Mouse (Mus musculus) hindbrain, embryonic 13.5 days (tissue): ENCODE measurements around the gene Zfp275. TPM values are rescaled to one million over a fixed set of nuclear protein-coding genes. Genes with fewer than 3 reads are reported as not detected.
"Not testable (repeated sequence)": the region's sequence is repeated elsewhere in the genome, so short reads cannot be mapped to it uniquely, and the experiment has no call there.

Experiments used
- ATAC-seq: fragments of 200-750 bp; cut with Nextera tagmentation; 2 replicates; pipeline ENCODE4 v1.8.0; 2017; ENCODE audit warnings: moderate TSS enrichment; ENCODE audit not compliant: low FRiP score
- H3K27ac ChIP-seq: fragments of 300-500 bp; sonication (generic); 2 replicates; pipeline ENCODE4 v1.5.1; 2015; ENCODE audit warnings: inconsistent platforms, mild to moderate bottlenecking, moderate library complexity
- H3K27me3 ChIP-seq: fragments of 300-500 bp; sonication (generic); 2 replicates; pipeline ENCODE4 v1.6.1; 2015; ENCODE audit warnings: mild to moderate bottlenecking, inconsistent platforms
- H3K36me3 ChIP-seq: fragments of 300-500 bp; sonication (generic); 2 replicates; pipeline ENCODE4 v1.6.1; 2015; ENCODE audit warnings: mild to moderate bottlenecking, inconsistent platforms
- H3K4me1 ChIP-seq: fragments of 300-500 bp; sonication (generic); replicated peaks from 2 replicates; pipeline ENCODE4 v1.6.1; 2015; ENCODE audit warnings: inconsistent platforms
- H3K4me2 ChIP-seq: fragments of 300-500 bp; sonication (generic); 2 replicates; pipeline ENCODE4 v1.6.1; 2015; ENCODE audit warnings: inconsistent platforms, mild to moderate bottlenecking, moderate library complexity
- H3K4me3 ChIP-seq: fragments of 300-500 bp; sonication (generic); 2 replicates; pipeline ENCODE4 v1.5.1; 2015; ENCODE audit warnings: mild to moderate bottlenecking, inconsistent platforms
- H3K9ac ChIP-seq: fragments of 300-500 bp; sonication (generic); 2 replicates; pipeline ENCODE4 v1.6.1; 2015; ENCODE audit warnings: mild to moderate bottlenecking, inconsistent platforms
- H3K9me3 ChIP-seq: fragments of 300-500 bp; sonication (generic); 2 replicates; pipeline ENCODE4 v1.6.1; 2016; ENCODE audit warnings: inconsistent platforms
- WGBS: fragments of 180-500 bp; shearing (Covaris S2); methylation state at CpG from one replicate; pipeline ENCODE4 v1.1.7; 2015; 5-methylcytosine and 5-hydroxymethylcytosine counted together
- polyA plus RNA-seq: library from polyadenylated mRNA; unstranded; fragments of >200 nt; fragmentation: Nextera tagmentation; extraction: Ambion mirVana; gene quantifications from 2 replicates; pipeline ENCODE4 v1.2.1, GENCODE M21; 2015

Zfp275 gene
- polyA plus RNA-seq: 10.6 and 10.9 TPM in 2 replicates

DNA sequence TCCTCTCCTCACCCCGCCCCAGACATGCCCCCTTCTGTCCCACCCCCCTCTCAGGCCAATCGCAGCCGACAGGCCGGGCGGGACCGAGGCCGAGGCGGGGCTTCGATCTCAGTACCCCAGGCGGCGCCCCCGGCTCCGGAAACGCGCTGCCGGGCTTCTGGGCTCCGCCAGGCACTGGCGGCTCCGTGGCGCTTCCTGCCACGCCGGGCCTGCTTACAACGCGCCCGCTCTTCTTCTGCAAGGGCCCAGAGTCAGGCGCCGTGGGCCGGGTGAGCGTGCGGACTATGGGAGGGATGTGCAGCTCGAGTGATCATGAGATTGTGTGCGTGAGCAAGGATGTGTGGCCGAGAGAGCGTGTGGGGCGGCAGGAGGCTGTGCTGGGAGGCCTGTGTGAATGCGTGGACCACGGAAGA lies at the start of gene Zfp275:
Gene Zfp275 (plus strand): TSS at position 139 of the 413 bp plus-strand sequence.
- WGBS: 30% methylated on average over 37 of the region's 37 CpGs
- H3K4me3 ChIP-seq: peak within 1 kb of the TSS; percentile 56
- peak within 1 kb of the TSS; percentile 75 for H3K27ac ChIP-seq
- no peaks in the 10 kb centered on the region for H3K27me3 ChIP-seq
- H3K9ac ChIP-seq: peak within 1 kb of the TSS; percentile 77
- ATAC-seq: peak; percentile 96
- H3K9me3 ChIP-seq: no peaks in the 10 kb centered on the region
- no peaks in the 10 kb centered on the region for H3K36me3 ChIP-seq
- H3K4me2 ChIP-seq: peak within 1 kb of the TSS; percentile 64
- peaks cover 15% of the 10 kb centered on the region for H3K4me1 ChIP-seq

DNA sequence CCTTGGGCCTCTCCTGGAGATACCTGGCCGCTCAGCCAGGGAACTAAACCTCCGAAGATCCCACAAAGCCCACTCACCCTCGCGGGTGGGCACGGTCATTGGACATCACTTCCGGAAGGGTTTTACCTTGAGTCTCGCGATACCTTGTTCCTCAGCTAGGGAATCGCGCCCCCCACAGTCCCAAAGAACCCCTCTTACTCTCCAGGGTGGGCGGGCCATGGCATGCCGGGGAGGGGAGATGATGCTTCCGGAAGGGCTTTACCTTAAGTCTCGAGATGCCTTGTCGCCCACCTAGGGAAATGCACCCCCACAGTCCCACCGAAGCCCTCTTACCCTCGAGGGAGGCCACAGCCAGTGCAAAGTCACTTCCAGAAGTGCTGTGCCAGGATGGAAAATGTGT lies 49.5 kb upstream of the Zfp275 start, which contains the start of the genes Xlr5a and Xlr5c:
Gene Xlr5a (minus strand): TSS at position 101 of the 400 bp plus-strand sequence.
Gene Xlr5c (minus strand): TSS at position 101 of the 400 bp plus-strand sequence.
- not testable (repeated sequence) for H3K36me3 ChIP-seq, H3K9ac ChIP-seq, ATAC-seq, H3K9me3 ChIP-seq, H3K4me2 ChIP-seq, H3K4me1 ChIP-seq, H3K27ac ChIP-seq, H3K4me3 ChIP-seq, H3K27me3 ChIP-seq
- 94% methylated on average over 15 of the region's 17 CpGs for WGBS

DNA sequence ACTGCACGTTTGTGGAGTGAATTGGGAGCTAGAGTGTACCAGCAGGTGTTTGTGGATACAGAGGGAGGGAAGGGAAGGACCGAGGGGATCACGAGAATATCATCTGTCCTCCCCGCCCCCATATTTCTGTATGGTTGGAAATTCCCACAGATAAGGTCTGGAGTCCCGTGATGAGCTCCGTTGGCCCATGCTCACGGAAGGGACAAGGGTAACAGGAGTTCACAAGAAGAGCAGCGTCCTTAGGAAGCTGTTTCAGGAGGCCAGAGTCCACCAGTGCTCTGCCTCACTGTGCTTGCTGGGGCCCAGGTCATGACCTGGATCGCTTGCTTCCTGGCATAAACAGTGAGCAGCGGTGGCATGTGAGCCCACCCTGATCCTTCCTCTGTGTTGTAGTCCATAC lies 46.7 kb upstream of the Zfp275 start:
- not testable (repeated sequence) for H3K4me3 ChIP-seq, ATAC-seq, H3K4me1 ChIP-seq, H3K9ac ChIP-seq, H3K4me2 ChIP-seq, H3K9me3 ChIP-seq, H3K27ac ChIP-seq, H3K36me3 ChIP-seq, H3K27me3 ChIP-seq
- 75% methylated on average over 8 of the region's 10 CpGs for WGBS

DNA sequence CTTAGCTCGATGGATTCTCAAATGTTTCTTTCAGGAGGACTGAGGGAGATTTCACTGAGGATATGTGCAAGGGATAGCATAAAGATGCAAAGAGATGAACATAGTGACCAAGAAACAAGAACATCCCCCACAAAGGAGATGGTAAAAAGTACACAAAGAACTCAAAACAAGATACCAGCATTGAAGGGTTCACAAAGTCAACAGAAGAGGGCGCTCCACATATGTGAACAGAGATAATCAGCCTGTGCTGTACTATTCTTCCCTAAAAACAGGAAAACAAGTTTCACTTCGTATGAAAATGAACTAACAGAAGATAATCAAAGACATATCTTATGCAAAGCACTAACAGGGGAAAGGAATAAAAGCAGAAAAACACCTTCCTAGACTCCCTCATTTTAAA lies 29.9 kb upstream of the Zfp275 start:
- H3K9me3 ChIP-seq: no peaks in the 10 kb centered on the region
- no peak for ATAC-seq
- H3K4me1 ChIP-seq: no peaks in the 10 kb centered on the region
- H3K9ac ChIP-seq: no peak overlapping the region
- H3K4me3 ChIP-seq: no peak overlapping the region
- no peaks in the 10 kb centered on the region for H3K36me3 ChIP-seq
- H3K4me2 ChIP-seq: no peak overlapping the region
- H3K27ac ChIP-seq: no peak overlapping the region
- H3K27me3 ChIP-seq: no peaks in the 10 kb centered on the region
- WGBS: 44% methylated on average over 3 of the region's 3 CpGs

DNA sequence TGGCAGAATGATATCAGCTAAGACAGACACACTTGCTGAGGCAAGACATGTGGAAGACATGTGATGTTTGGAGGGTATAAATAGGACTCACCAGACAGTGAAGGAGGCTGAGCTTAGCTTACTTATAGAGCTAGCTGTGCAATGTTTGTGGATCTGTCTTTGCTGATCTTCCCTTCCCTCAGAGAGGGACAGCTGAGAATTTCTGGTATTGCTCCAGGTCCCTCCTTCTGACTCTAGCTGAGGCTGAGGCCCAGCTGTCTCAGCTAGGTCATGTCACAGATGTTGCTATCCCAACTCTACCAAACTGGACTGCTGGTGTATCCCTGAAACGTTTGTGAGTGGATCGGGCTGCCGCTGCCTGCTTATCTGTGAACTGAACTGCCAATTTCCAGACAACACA lies 21.4 kb upstream of the Zfp275 start:
- no peak for ATAC-seq
- H3K9ac ChIP-seq: no peak overlapping the region

DNA sequence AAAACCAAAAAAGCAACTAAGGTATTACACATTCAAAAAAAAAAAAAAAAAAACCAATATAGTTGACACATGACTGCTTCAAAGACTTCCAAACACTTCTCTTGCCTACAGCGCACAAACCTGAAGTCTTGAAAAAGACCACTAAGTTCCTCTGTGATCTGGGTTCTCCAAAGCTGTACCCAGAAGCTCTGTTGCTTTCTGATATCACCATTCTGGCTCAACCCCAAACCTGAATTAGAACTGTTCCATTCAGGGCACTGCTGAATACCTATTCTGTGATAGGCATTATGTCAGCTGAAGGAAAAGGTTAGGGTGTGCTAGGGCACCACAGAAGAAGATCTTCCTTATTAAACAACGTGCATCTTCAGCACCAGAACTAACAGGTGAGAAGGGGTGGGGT lies 15.2 kb upstream of the Zfp275 start:
- H3K9ac ChIP-seq: no peak overlapping the region
- no peaks in the 10 kb centered on the region for H3K9me3 ChIP-seq
- ATAC-seq: no peak
- no peak overlapping the region for H3K27ac ChIP-seq
- WGBS: 81% methylated on average over 2 of the region's 2 CpGs
- H3K27me3 ChIP-seq: no peaks in the 10 kb centered on the region
- H3K4me1 ChIP-seq: no peaks in the 10 kb centered on the region
- no peaks in the 10 kb centered on the region for H3K36me3 ChIP-seq
- no peak overlapping the region for H3K4me2 ChIP-seq
- no peak overlapping the region for H3K4me3 ChIP-seq

More for the DNA sequence above, 21.4 kb upstream of the Zfp275 start:
- no peak overlapping the region for H3K4me3 ChIP-seq
- H3K36me3 ChIP-seq: no peaks in the 10 kb centered on the region
- no peaks in the 10 kb centered on the region for H3K4me1 ChIP-seq
- H3K27me3 ChIP-seq: no peaks in the 10 kb centered on the region
- 76% methylated on average over 3 of the region's 3 CpGs for WGBS
- no peaks in the 10 kb centered on the region for H3K9me3 ChIP-seq
- H3K27ac ChIP-seq: no peak overlapping the region
- H3K4me2 ChIP-seq: no peak overlapping the region

DNA sequence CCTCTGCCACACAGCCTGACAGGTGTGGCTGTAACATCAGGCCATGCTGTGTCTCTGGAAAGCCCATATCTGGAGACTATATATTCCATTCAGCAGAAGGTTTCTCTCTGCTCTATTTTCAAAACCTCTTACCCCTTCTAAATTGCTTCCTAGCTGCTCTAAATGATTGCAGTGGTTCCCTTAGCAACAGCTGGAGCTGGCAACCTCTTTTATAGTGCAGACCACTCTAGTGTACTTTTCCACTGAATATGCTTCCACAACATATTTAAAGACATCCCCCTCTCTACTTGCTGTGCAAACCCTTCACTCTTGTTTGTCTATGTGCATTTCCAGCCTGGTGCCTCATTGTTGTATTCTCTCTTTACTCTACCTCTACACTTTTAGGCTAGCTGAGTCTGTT lies 8.9 kb upstream of the Zfp275 start:
- Histone ChIP-seq H3K4me1 (no peaks in the 10 kb centered on the region), H3K9ac (no peak overlapping the region), H3K4me2 (no peak overlapping the region), H3K27ac (no peak overlapping the region), H3K4me3 (no peak overlapping the region), H3K27me3 (no peaks in the 10 kb centered on the region), H3K9me3 (no peaks in the 10 kb centered on the region), H3K36me3 (no peaks in the 10 kb centered on the region)
- no peak for ATAC-seq

DNA sequence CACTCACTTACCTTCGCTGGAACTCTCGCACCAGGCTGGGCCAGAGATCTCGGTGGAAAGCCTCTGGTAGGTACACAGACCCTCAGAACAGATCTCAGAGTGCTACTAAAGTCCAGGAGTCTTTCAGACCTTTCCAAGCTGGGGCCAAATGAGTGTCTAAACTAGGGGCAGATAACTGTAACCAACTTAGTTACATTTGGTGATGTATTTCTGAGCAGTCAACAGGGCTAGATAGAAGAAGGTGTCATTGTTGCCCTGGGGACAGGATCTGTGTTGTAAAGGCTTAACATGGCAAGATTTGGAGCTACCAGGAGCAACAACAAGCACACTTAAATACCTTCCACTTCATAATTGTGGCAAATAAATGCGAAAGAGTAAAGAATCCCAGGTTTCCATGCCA lies 5.7 kb upstream of the Zfp275 start, which contains the start of gene Gm45015:
Gene Gm45015 (minus strand): TSS at position 101 of the 400 bp plus-strand sequence.
- Histone ChIP-seq H3K9me3 (no peaks in the 10 kb centered on the region), H3K9ac (no peak within 1 kb of the TSS), H3K36me3 (no peaks in the 10 kb centered on the region), H3K4me1 (no peaks in the 10 kb centered on the region), H3K27me3 (no peaks in the 10 kb centered on the region), H3K4me2 (no peak within 1 kb of the TSS), H3K4me3 (no peak within 1 kb of the TSS), H3K27ac (no peak within 1 kb of the TSS)
- no peak for ATAC-seq
- 89% methylated on average over 4 of the region's 4 CpGs for WGBS

DNA sequence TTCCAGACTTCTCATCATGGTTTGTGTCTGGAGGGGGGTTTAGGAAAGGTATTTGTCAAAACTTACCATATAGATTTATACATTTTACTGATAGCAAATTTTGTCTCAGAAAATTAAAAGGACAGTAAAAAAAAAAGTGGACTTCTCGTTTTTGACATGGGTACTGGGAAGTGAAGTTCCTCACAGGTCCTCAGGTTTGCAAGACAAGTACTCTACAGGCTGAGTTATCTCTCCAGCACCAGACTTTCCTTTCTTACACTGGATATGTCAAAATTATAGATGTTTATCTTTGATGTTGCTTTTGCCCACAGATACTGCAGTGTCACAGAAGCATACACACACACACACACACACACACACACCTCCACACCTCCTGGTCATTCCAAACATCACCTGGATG lies 948 bp upstream of the Zfp275 start:
- no peaks in the 10 kb centered on the region for H3K36me3 ChIP-seq
- 83% methylated on average over 1 of the region's 1 CpGs for WGBS
- H3K4me3 ChIP-seq: no peak overlapping the region
- H3K27ac ChIP-seq: no peak overlapping the region
- no peaks in the 10 kb centered on the region for H3K27me3 ChIP-seq
- H3K4me2 ChIP-seq: no peak overlapping the region
- H3K9ac ChIP-seq: no peak overlapping the region
- no peak for ATAC-seq
- H3K4me1 ChIP-seq: peaks cover 15% of the 10 kb centered on the region
- H3K9me3 ChIP-seq: no peaks in the 10 kb centered on the region

DNA sequence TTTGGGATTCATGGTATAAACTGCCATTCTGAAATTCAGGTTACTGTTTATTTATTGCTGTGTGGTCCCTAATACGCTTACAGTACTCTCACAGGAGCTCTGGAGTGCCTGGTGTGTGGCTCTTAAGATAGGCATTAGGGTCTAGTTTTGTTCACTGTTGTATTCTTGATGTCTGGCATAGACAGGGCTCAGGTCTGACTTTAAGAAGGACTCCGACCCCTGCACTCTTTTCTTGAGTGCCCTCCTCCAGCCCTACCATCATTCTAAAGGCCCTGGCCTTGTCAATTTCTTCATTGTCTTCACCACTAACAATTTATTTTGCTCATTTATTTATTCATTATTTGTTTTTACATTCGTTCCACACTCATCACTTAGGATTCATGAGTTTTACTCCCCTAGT lies 353 bp upstream of the Zfp275 start:
- Histone ChIP-seq H3K27me3 (no peaks in the 10 kb centered on the region), H3K9ac (peak overlapping the region; percentile 77), H3K4me2 (peak overlapping the region; percentile 64), H3K4me3 (peak overlapping the region; percentile 56), H3K36me3 (no peaks in the 10 kb centered on the region), H3K27ac (no peak overlapping the region), H3K9me3 (no peaks in the 10 kb centered on the region), H3K4me1 (peaks cover 15% of the 10 kb centered on the region)
- 33% methylated on average over 3 of the region's 3 CpGs for WGBS
- ATAC-seq: peak; percentile 63

DNA sequence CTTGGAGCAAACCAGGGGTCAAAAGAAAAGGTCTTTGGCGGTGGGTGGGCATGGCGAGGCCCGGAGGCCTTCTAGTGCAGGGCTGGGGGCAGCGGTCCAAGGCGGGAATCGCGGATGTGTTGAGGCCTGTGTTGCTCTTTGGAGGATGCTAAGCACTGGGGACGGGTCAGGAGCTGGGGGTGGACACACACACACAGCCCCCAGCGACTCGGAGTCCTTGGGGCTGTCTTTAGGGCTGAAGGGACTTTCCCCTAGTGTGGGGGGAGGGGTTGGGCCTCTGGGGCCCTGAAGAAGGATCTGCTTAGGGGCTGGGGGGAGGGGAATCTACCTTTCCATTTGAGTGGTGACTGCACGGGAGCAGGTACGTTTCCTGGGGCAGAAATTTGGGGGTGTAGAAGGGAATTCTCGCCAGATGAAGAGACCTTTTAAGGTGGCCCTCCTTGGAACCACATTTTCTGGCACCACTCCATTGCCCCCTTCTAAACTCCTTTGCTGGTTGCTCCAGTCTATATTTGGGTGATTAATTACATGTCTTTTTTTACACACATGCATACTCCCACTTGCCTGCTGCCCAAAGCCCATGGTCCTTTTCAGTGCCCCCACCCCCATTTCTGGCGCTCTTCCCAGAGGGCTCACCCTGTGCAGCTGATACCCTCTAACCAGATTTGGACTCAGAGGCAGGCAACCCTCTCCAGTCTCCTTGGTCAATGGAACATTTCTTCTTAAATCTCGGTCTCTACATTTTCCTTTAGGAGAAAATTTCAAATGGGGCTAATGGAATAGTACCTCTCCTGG lies 717 bp downstream of the Zfp275 start:
- ATAC-seq: peak; percentile 82
- peak overlapping the region; percentile 64 for H3K4me2 ChIP-seq
- peaks cover 15% of the 10 kb centered on the region for H3K4me1 ChIP-seq

DNA sequence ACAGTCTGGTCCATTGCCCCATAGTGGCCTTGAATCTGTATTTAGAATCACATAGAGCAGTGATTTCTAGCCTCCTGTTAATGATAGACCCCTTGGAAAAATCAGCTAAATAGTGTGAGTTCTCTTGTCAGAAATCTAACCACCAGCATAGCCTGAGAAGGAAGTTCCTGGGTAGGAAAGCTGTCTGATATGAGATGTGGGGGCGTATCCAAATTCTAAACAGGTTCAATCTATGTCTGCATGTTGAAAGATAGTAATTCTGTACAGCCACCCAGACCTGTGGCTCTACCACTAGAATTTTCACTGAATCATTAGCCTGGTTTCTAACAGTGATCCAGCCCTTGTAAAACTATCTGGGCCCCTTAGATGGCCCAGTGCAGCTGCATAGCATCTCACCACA lies 1.4 kb downstream of the Zfp275 start:
- H3K9ac ChIP-seq: no peak overlapping the region
- H3K4me3 ChIP-seq: peak overlapping the region; percentile 56
- 81% methylated on average over 1 of the region's 1 CpGs for WGBS
- peak overlapping the region; percentile 64 for H3K4me2 ChIP-seq
- no peaks in the 10 kb centered on the region for H3K36me3 ChIP-seq
- no peak for ATAC-seq
- no peaks in the 10 kb centered on the region for H3K27me3 ChIP-seq
- peaks cover 15% of the 10 kb centered on the region for H3K4me1 ChIP-seq
- no peaks in the 10 kb centered on the region for H3K9me3 ChIP-seq
- H3K27ac ChIP-seq: no peak overlapping the region

More for the DNA sequence above, 717 bp downstream of the Zfp275 start:
- peak overlapping the region; percentile 77 for H3K9ac ChIP-seq
- no peaks in the 10 kb centered on the region for H3K27me3 ChIP-seq
- no peaks in the 10 kb centered on the region for H3K36me3 ChIP-seq
- peak overlapping the region; percentile 75 for H3K27ac ChIP-seq
- H3K9me3 ChIP-seq: no peaks in the 10 kb centered on the region
- H3K4me3 ChIP-seq: peak overlapping the region; percentile 56
- WGBS: 23% methylated on average over 14 of the region's 15 CpGs

DNA sequence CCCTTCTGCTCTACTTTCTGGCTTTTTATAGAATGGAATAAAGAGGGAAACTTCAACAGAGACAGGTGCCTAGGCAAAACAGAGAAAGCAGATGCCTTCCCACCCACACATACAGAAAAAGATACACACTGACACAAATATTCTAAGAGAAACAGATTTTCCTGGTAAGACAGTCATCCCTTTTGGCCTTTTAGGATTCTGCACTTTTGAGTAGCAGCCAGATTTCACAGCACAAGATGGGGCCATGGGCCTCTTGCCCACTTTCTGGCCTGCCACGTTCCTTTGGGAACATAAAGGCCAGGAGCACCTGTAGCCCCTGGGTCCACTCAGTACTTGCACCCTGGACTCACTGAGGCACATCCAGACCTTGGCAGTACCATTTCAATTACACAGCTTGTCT lies 1.9 kb downstream of the Zfp275 start:
- Histone ChIP-seq H3K27me3 (no peaks in the 10 kb centered on the region), H3K27ac (no peak overlapping the region), H3K4me1 (peaks cover 15% of the 10 kb centered on the region), H3K4me2 (no peak overlapping the region), H3K36me3 (no peaks in the 10 kb centered on the region), H3K9me3 (no peaks in the 10 kb centered on the region), H3K4me3 (no peak overlapping the region), H3K9ac (no peak overlapping the region)
- ATAC-seq: no peak
- 83% methylated on average over 1 of the region's 1 CpGs for WGBS
